Mouse (Mus musculus) heart, postnatal 4 days (tissue): Measurements from ENCODE around the gene Ncam2. TPM values are rescaled to one million over a fixed set of nuclear protein-coding genes. Genes with fewer than 3 reads are reported as not detected.

Experiments used
- DNase-seq: peaks from one replicate; pipeline ENCODE4 v3.0.0; 2021
- total RNA-seq, 2 experiments: library from RNA; stranded (reverse); gene quantifications; 2 replicates each; pipeline ENCODE4 v1.2.3; 2021

Ncam2 gene
- total RNA-seq, 2 experiments from 2014 or later = 0.14 to 0.17 TPM

DNA sequence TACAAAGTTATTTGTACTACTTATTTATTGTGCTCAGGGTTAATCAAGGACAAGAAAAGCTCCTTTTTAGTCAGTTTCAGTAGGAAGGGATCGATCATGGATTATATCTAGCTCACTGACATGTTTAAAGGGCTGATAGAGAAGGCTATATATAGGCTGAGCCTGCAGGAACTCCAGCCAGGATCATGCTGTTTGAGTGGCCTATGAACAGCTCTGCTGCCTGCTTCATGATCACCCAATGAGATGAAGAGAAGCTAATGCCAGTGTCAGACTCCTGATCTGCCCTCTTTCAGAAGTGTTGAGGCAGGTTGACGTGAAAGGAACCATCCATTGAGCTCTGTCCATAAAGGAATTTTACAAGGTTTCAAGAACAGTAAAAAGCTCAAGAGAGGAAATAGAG, 103.3 kb downstream of the Ncam2 start:
- DNase-seq = no peak

- no peak for DNase-seq
Measured at GRCm38 (mm10) chr16:81309215-81309614, 108.7 kb downstream of the Ncam2 start.

- DNase-seq = no peak
Measured at GRCm38 (mm10) chr16:81319037-81319436, 118.5 kb downstream of the Ncam2 start.

DNA sequence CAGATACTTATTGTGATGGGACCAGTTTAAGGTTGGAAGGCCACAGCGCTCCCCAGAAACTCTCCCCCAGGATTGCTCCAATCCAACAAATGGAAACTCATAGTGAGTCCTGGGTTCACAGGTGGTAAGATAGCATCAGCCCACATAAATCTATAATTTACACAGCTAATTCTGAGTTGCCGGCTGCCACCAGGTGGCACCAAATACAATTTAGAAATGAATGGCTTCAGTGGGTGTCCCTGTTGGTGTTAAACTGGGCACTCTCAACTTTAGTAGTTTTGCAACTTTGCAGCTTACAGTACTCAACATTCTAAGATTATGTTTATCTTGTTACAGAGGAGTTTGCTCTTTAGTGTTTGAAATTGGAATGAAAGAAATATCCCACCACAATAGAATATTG, 130.0 kb downstream of the Ncam2 start:
- peak; percentile 33 for DNase-seq

GRCm38 (mm10) chr16:81365901-81366300, 165.4 kb downstream of the Ncam2 start:
- no peak for DNase-seq

DNA sequence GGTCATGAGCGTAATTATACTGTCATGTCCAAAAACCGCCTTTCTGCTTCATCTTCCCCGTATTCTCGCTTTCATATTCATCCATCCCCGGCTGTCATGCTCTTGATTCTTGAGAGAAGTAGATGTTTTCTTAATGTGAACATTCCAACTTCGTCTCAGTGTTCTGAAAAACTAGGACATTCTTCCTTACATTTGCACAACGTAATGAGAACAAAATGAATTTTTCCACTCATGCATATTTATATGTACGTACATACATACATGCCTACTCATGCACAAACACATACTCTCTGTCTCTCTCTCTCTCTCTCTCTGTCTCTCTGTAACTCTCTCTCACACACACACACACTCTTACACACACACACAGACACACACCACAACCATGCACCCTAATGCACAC, 173.7 kb downstream of the Ncam2 start:
- no peak for DNase-seq

DNA sequence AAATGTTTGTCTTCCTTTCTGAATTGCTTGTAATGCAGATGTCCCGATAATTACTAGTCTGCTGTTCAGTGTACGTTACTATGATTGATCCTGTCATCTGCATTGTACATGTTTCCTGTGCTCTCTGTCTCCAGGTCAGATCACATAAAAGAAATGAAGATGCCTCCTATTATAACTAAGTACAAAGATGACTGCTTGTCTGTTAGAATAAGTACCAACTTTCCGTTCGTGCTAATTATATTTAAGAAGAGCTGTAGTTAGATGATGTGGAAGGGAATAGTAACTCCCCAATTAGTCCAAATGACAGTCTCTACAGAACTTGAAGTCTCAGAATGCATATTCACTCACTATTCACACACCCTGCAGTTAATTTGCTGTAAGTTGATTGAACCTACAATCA, 179.9 kb downstream of the Ncam2 start:
- DNase-seq = no peak

GRCm38 (mm10) chr16:81388646-81389045, 188.1 kb downstream of the Ncam2 start:
- no peak for DNase-seq

- DNase-seq = no peak
Measured at GRCm38 (mm10) chr16:81434559-81434958, 234.1 kb downstream of the Ncam2 start.

- no peak for DNase-seq
Measured at GRCm38 (mm10) chr16:81437091-81437867, 236.8 kb downstream of the Ncam2 start.

- DNase-seq = no peak
Measured at GRCm38 (mm10) chr16:81437868-81438249, 237.4 kb downstream of the Ncam2 start.

- no peak for DNase-seq
Measured at GRCm38 (mm10) chr16:81450851-81451250, 250.4 kb downstream of the Ncam2 start.

DNA sequence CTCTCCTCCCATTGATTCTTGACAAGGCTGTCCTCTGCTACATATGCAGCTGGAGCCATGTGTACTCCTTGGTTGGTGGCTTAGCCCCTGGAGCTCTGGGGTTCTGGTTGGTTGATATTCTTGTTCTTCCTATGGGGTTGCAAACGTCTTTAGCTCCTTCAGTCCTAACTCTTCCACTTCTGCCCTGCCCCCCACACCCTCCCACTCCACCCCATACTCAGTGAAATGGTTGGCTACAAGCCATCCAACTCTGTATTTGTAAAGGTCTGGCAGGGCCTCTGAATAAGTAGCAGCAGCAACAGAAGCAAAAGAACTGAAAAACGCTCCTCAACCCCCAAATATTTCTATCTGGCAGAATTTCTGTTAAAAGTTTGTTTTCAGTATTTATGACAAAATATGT, 252.5 kb downstream of the Ncam2 start:
- DNase-seq = no peak

DNA sequence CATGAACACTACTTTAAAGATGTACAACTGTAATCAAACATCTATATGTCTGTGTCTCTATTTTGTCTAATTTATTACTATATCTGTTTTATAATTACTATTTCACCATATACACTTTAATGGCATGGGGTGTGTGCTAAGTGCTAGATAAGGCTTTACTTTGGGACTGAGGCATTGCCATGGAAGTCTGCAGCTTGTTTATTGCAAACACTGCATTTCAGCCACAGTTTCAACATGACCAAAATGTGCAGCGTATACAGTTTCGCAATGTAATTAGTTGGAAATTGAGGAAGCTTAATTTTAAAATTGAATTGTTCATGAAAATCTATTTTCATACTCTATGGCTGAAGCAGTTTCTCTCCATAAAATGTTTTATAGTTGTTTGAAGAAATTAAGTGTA, 254.0 kb downstream of the Ncam2 start:
- no peak for DNase-seq

GRCm38 (mm10) chr16:81462731-81463130, 262.2 kb downstream of the Ncam2 start:
- peak; percentile 8 for DNase-seq

- no peak for DNase-seq
Measured at GRCm38 (mm10) chr16:81472925-81473324, 272.4 kb downstream of the Ncam2 start.

DNA sequence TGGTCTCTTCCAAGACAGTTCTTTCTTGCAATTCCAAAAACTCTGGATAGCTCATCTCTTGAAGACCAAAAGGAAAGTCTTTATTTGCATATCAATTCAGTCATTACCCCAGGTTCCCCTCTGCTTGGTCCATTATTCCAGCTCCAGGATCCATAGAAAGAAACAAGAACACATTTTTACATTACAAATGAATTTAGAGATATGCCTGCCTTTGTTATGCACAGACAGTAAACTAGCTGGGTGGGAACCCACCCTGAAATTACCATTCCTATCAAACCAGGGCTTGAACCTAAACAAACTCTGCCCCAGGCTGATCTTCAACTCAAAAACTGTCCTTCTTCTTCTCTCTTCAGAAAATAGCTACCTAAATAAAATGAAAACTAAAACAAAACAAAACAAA, 280.6 kb downstream of the Ncam2 start:
- DNase-seq = no peak

- DNase-seq = no peak
Measured at GRCm38 (mm10) chr16:81496111-81496510, 295.6 kb downstream of the Ncam2 start.

- DNase-seq = no peak
Measured at GRCm38 (mm10) chr16:81502578-81502977, 302.1 kb downstream of the Ncam2 start.

GRCm38 (mm10) chr16:81536230-81536629, 335.7 kb downstream of the Ncam2 start:
- DNase-seq = no peak

- no peak for DNase-seq
Measured at GRCm38 (mm10) chr16:81587565-81588107, 387.1 kb downstream of the Ncam2 start.

GRCm38 (mm10) chr16:81623276-81623675, 422.8 kb downstream of the Ncam2 start:
- no peak for DNase-seq

DNA sequence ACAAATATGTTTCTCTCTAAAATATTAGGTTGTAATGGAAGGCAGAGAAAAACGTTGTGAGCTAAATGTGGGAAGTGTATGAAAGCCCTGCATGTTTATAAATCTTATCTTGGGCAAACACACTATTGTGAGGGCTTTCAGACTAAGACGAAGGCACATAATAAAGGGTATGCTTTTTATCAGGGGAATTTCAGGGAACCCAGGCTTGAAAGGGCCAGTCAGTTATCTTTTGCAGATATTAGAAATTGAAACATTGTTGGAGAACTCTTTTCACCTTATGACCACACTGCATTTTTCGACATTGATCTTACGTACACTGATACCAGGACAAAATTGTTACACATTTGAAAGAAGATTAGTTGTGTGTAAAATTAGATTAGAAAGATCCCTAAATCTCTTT, 423.3 kb downstream of the Ncam2 start:
- DNase-seq = no peak

- no peak for DNase-seq
Measured at GRCm38 (mm10) chr16:81650286-81650685, 449.8 kb downstream of the Ncam2 start.

GRCm38 (mm10) chr16:81651550-81651949, 451.1 kb downstream of the Ncam2 start:
- no peak for DNase-seq
